Mouse (Mus musculus) myocyte (in vitro differentiated cells): ENCODE measurements at regions not wholly inside any gene's neighbourhood (a gene's known extent, or its start where the extent isn't known, plus 50 kb on each side); places are given as distances from the start of the nearest gene placed in this dataset.

Experiments used
- H3K27me3 ChIP-seq: one replicate; pipeline ENCODE4 v1.6.1; 2011; ENCODE audit not compliant: control insufficient read depth, insufficient read depth, insufficient read length
- H3K36me3 ChIP-seq: one replicate; pipeline ENCODE4 v1.6.1; 2011; ENCODE audit not compliant: control insufficient read depth, insufficient read depth
- H3K4me2 ChIP-seq: one replicate; pipeline ENCODE4 v1.6.1; 2011; ENCODE audit warnings: low read depth, control low read depth
- H3K4me3 ChIP-seq: one replicate; pipeline ENCODE4 v1.5.1; 2011; ENCODE audit warnings: mild to moderate bottlenecking, control low read depth, moderate library complexity
- H3K79me2 ChIP-seq: one replicate; pipeline ENCODE4 v1.6.1; 2011; ENCODE audit not compliant: control insufficient read depth, insufficient read depth
- H3ac ChIP-seq: one replicate; pipeline ENCODE4 v1.6.1; 2011; ENCODE audit not compliant: control insufficient read depth, insufficient read length
- CEBPB ChIP-seq: IDR thresholded peaks from 2 replicates; pipeline ENCODE4 v1.6.1; 2011; ENCODE audit warnings: mild to moderate bottlenecking, moderate library complexity; ENCODE audit not compliant: poor library complexity, insufficient read depth, severe bottlenecking
- E2F4 ChIP-seq: IDR thresholded peaks from one replicate; pipeline ENCODE4 v1.6.1; 2011; ENCODE audit warnings: mild to moderate bottlenecking, control low read depth, moderate library complexity; ENCODE audit not compliant: insufficient read depth
- MAX ChIP-seq: IDR thresholded peaks from one replicate; pipeline ENCODE4 v1.6.1; 2011; ENCODE audit warnings: low read depth, mild to moderate bottlenecking, control low read depth
- MYOD1 ChIP-seq, 3 experiments: IDR thresholded peaks; one replicate each; pipeline ENCODE4 v1.6.1; 2011; ENCODE audit warnings: control low read depth in 2 of 3, low read depth in 2 of 3, mild to moderate bottlenecking in 2 of 3, moderate library complexity in 1 of 3; ENCODE audit not compliant: insufficient read length in 2 of 3, control insufficient read depth in 1 of 3
- MYOG ChIP-seq, 3 experiments: IDR thresholded peaks; one replicate each; pipeline ENCODE4 v1.6.1; 2011; ENCODE audit warnings: control low read depth in 2 of 3, low read depth in 2 of 3, mild to moderate bottlenecking in 2 of 3; ENCODE audit not compliant: insufficient read length in 2 of 3, control insufficient read depth in 1 of 3, insufficient read depth in 1 of 3
- POLR2A ChIP-seq: IDR thresholded peaks from one replicate; pipeline ENCODE4 v1.6.1; 2011; ENCODE audit warnings: low read depth, mild to moderate bottlenecking, control low read depth, moderate library complexity; ENCODE audit not compliant: insufficient read length
- POLR2AphosphoS2 ChIP-seq: IDR thresholded peaks from one replicate; pipeline ENCODE4 v1.6.1; 2011; ENCODE audit warnings: low read depth, control low read depth; ENCODE audit not compliant: insufficient read length
- REST ChIP-seq: IDR thresholded peaks from one replicate; pipeline ENCODE4 v1.6.1; 2011; ENCODE audit warnings: mild to moderate bottlenecking, control low read depth, moderate library complexity; ENCODE audit not compliant: insufficient read depth, insufficient read length
- SRF ChIP-seq: IDR thresholded peaks from one replicate; pipeline ENCODE4 v1.6.1; 2011; ENCODE audit warnings: low read depth; ENCODE audit not compliant: control insufficient read depth, insufficient read length
- TCF12 ChIP-seq: IDR thresholded peaks from one replicate; pipeline ENCODE4 v1.6.1; 2011; ENCODE audit warnings: mild to moderate bottlenecking, control low read depth; ENCODE audit not compliant: poor library complexity, insufficient read depth, severe bottlenecking
- TCF3 ChIP-seq: IDR thresholded peaks from one replicate; pipeline ENCODE4 v1.6.1; 2011; ENCODE audit warnings: low read depth, control low read depth; ENCODE audit not compliant: insufficient read length
- USF1 ChIP-seq: IDR thresholded peaks from one replicate; pipeline ENCODE4 v1.6.1; 2011; ENCODE audit warnings: low read depth, mild to moderate bottlenecking, control low read depth, moderate library complexity

- TF ChIP-seq TCF12, result no peak
- no peak for TF ChIP-seq MYOG (IDR thresholded peaks at IDR 0.05; ENCODE audit: control insufficient read depth in 1 of 3, insufficient read depth in 1 of 3, insufficient read length in 2 of 3, low read depth in 2 of 3)
- no peak for TF ChIP-seq MAX
- TF ChIP-seq TCF3, result no peak
- TF ChIP-seq POLR2AphosphoS2, result no peak
- no peak for TF ChIP-seq E2F4
- TF ChIP-seq CEBPB, result no peak
- TF ChIP-seq MYOD1 (IDR thresholded peaks at IDR 0.05; ENCODE audit: control insufficient read depth in 1 of 3, insufficient read length in 2 of 3, low read depth in 2 of 3), result no peak
- no peak for TF ChIP-seq SRF
- TF ChIP-seq POLR2A, result no peak
- no peak for TF ChIP-seq REST
- TF ChIP-seq USF1, result no peak
- Histone ChIP-seq H3K27me3 (no peaks in the 10 kb centered on the region), H3K4me3 (no peak overlapping the region), H3K36me3 (no peaks in the 10 kb centered on the region), H3ac (no peak overlapping the region), H3K4me2 (no peak overlapping the region), H3K79me2 (no peaks in the 10 kb centered on the region)
These were observed 379.1 kb downstream of the Tbc1d22a start for GRCm38 (mm10) chr15:86593404-86593803.

GRCm38 (mm10) chr15:86606411-86606810 lies 392.2 kb downstream of the Tbc1d22a start:
- Histone ChIP-seq H3K27me3 (no peaks in the 10 kb centered on the region), H3K4me2 (no peak overlapping the region), H3ac (no peak overlapping the region), H3K4me3 (no peak overlapping the region), H3K36me3 (no peaks in the 10 kb centered on the region), H3K79me2 (no peaks in the 10 kb centered on the region)
- no peak for TF ChIP-seq MYOD1 (IDR thresholded peaks at IDR 0.05; ENCODE audit: control insufficient read depth in 1 of 3, insufficient read length in 2 of 3, low read depth in 2 of 3)
- no peak for TF ChIP-seq MYOG (IDR thresholded peaks at IDR 0.05; ENCODE audit: control insufficient read depth in 1 of 3, insufficient read depth in 1 of 3, insufficient read length in 2 of 3, low read depth in 2 of 3)
- TF ChIP-seq CEBPB, result no peak
- no peak for TF ChIP-seq E2F4
- no peak for TF ChIP-seq SRF
- no peak for TF ChIP-seq POLR2AphosphoS2
- no peak for TF ChIP-seq POLR2A
- no peak for TF ChIP-seq MAX
- no peak for TF ChIP-seq TCF12
- no peak for TF ChIP-seq TCF3
- TF ChIP-seq REST, result no peak
- TF ChIP-seq USF1, result no peak

GRCm38 (mm10) chr15:86609692-86610091 lies 395.4 kb downstream of the Tbc1d22a start:
- Histone ChIP-seq H3K4me2 (no peak overlapping the region), H3K79me2 (no peaks in the 10 kb centered on the region), H3K27me3 (no peaks in the 10 kb centered on the region), H3K4me3 (no peak overlapping the region), H3ac (no peak overlapping the region), H3K36me3 (no peaks in the 10 kb centered on the region)
- TF ChIP-seq E2F4 (no peak), MAX (no peak), TCF3 (no peak), POLR2AphosphoS2 (no peak), MYOD1 (IDR thresholded peaks at IDR 0.05; ENCODE audit: control insufficient read depth in 1 of 3, insufficient read length in 2 of 3, low read depth in 2 of 3) (no peak)

GRCm38 (mm10) chr15:86631376-86631775 lies 417.1 kb downstream of the Tbc1d22a start:
- Histone ChIP-seq H3K36me3 (no peaks in the 10 kb centered on the region), H3ac (no peak overlapping the region), H3K4me3 (no peak overlapping the region), H3K79me2 (no peaks in the 10 kb centered on the region), H3K4me2 (no peak overlapping the region), H3K27me3 (no peaks in the 10 kb centered on the region)
- TF ChIP-seq MYOG (IDR thresholded peaks at IDR 0.05; ENCODE audit: control insufficient read depth in 1 of 3, insufficient read depth in 1 of 3, insufficient read length in 2 of 3, low read depth in 2 of 3), result no peak
- no peak for TF ChIP-seq SRF
- TF ChIP-seq REST, result no peak
- no peak for TF ChIP-seq TCF3
- no peak for TF ChIP-seq E2F4
- TF ChIP-seq TCF12, result no peak
- no peak for TF ChIP-seq POLR2AphosphoS2
- TF ChIP-seq MYOD1 (IDR thresholded peaks at IDR 0.05; ENCODE audit: control insufficient read depth in 1 of 3, insufficient read length in 2 of 3, low read depth in 2 of 3), result no peak
- TF ChIP-seq CEBPB, result no peak

GRCm38 (mm10) chr15:86645244-86645643 lies 431.0 kb downstream of the Tbc1d22a start:
- H3K36me3 ChIP-seq, result no peaks in the 10 kb centered on the region
- H3K79me2 ChIP-seq, result no peaks in the 10 kb centered on the region
- TF ChIP-seq USF1 (no peak), POLR2A (no peak), TCF3 (no peak), MYOD1 (IDR thresholded peaks at IDR 0.05; ENCODE audit: control insufficient read depth in 1 of 3, insufficient read length in 2 of 3, low read depth in 2 of 3) (no peak), REST (no peak), TCF12 (no peak), CEBPB (no peak), SRF (no peak), MYOG (IDR thresholded peaks at IDR 0.05; ENCODE audit: control insufficient read depth in 1 of 3, insufficient read depth in 1 of 3, insufficient read length in 2 of 3, low read depth in 2 of 3) (no peak), POLR2AphosphoS2 (no peak), E2F4 (no peak), MAX (no peak)
- no peaks in the 10 kb centered on the region for H3K27me3 ChIP-seq
- H3K4me2 ChIP-seq, result no peak overlapping the region
- no peak overlapping the region for H3ac ChIP-seq
- no peak overlapping the region for H3K4me3 ChIP-seq
